In the genomic region with DNA sequence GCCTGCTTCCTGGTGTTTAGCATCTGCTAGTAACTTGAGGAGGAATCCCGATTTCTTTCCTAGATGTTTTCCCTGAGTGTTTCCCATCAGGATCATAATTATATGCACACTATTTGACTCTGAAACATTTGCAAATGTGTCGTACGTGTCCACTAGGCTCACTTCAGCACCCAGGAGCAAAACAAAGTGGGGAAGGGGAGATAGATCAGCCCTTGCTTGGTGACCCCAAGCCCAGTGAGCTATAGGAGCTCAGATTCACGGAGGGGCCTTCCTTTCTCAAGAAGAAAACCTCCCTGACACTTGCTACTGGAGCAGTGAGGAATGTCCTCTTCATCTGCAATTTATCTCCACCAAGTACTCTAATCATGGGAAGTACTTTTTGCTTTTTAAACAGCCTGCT, we compare ENCODE assay signal across 16 mouse cellular contexts. TPM values are rescaled to one million over a fixed set of nuclear protein-coding genes. Genes with fewer than 3 reads are reported as not detected.
"Had no signal": no experiment of that assay in that cellular context is flagged by ENCODE, and none has a peak within 500 bp of the region (broad histone marks: within the 10 kb centered on the region; RNA-seq: fewer than 3 reads in every experiment).

No protein-coding gene starts in this region.

- H3K27me3 ChIP-seq: neural tube, embryonic 13.5 days; neural tube, embryonic 15.5 days; stomach, embryonic 15.5 days had no signal

- DNase-seq: right cerebral cortex, adult 18-20 months; right cerebral cortex, postnatal 14 days; right cerebral cortex, postnatal 25 days; right cerebral cortex, postnatal 4 days; spleen, adult 18-20 months; thymus, adult 18-20 months; thymus, adult 2 months; thymus, postnatal 14 days; thymus, postnatal 25 days; thymus, postnatal 36 days; thymus, postnatal 4 days had no signal

- H3K4me2 ChIP-seq: neural tube, embryonic 13.5 days; neural tube, embryonic 15.5 days; stomach, embryonic 15.5 days had no signal

- H3K36me3 ChIP-seq: neural tube, embryonic 13.5 days; neural tube, embryonic 15.5 days; stomach, embryonic 15.5 days had no signal

- H3K9me3 ChIP-seq: neural tube, embryonic 13.5 days; neural tube, embryonic 15.5 days; stomach, embryonic 15.5 days had no signal

- H3K4me3 ChIP-seq: neural tube, embryonic 13.5 days; neural tube, embryonic 15.5 days; stomach, embryonic 15.5 days had no signal

- H3K9ac ChIP-seq: neural tube, embryonic 13.5 days; neural tube, embryonic 15.5 days; stomach, embryonic 15.5 days had no signal

- H3K27ac ChIP-seq: neural tube, embryonic 13.5 days; neural tube, embryonic 15.5 days; stomach, embryonic 15.5 days; stomach, postnatal 0 days had no signal

RNA-seq across cellular contexts. Expression of a gene that starts 40.7 kb away (rescaled TPM):
- total RNA-seq: neutrophil, adult 5-6 weeks had no signal
